Mouse (Mus musculus) myocyte (in vitro differentiated cells): Measurements from ENCODE around the gene Crtc3. TPM values are rescaled to one million over a fixed set of nuclear protein-coding genes. Genes with fewer than 3 reads are reported as not detected.

Experiments
- H3K27me3 ChIP-seq: one replicate; pipeline ENCODE4 v1.6.1; 2011; ENCODE audit not compliant: control insufficient read depth, insufficient read depth, insufficient read length
- H3K36me3 ChIP-seq: one replicate; pipeline ENCODE4 v1.6.1; 2011; ENCODE audit not compliant: control insufficient read depth, insufficient read depth
- H3K4me2 ChIP-seq: one replicate; pipeline ENCODE4 v1.6.1; 2011; ENCODE audit warnings: low read depth, control low read depth
- H3K4me3 ChIP-seq: one replicate; pipeline ENCODE4 v1.5.1; 2011; ENCODE audit warnings: mild to moderate bottlenecking, control low read depth, moderate library complexity
- H3K79me2 ChIP-seq: one replicate; pipeline ENCODE4 v1.6.1; 2011; ENCODE audit not compliant: control insufficient read depth, insufficient read depth
- H3ac ChIP-seq: one replicate; pipeline ENCODE4 v1.6.1; 2011; ENCODE audit not compliant: control insufficient read depth, insufficient read length
- CEBPB ChIP-seq: IDR thresholded peaks from 2 replicates; pipeline ENCODE4 v1.6.1; 2011; ENCODE audit warnings: mild to moderate bottlenecking, moderate library complexity; ENCODE audit not compliant: poor library complexity, insufficient read depth, severe bottlenecking
- E2F4 ChIP-seq: IDR thresholded peaks from one replicate; pipeline ENCODE4 v1.6.1; 2011; ENCODE audit warnings: mild to moderate bottlenecking, control low read depth, moderate library complexity; ENCODE audit not compliant: insufficient read depth
- MAX ChIP-seq: IDR thresholded peaks from one replicate; pipeline ENCODE4 v1.6.1; 2011; ENCODE audit warnings: low read depth, mild to moderate bottlenecking, control low read depth
- MYOD1 ChIP-seq, 3 experiments: IDR thresholded peaks; one replicate each; pipeline ENCODE4 v1.6.1; 2011; ENCODE audit warnings: control low read depth in 2 of 3, low read depth in 2 of 3, mild to moderate bottlenecking in 2 of 3, moderate library complexity in 1 of 3; ENCODE audit not compliant: insufficient read length in 2 of 3, control insufficient read depth in 1 of 3
- MYOG ChIP-seq, 3 experiments: IDR thresholded peaks; one replicate each; pipeline ENCODE4 v1.6.1; 2011; ENCODE audit warnings: control low read depth in 2 of 3, low read depth in 2 of 3, mild to moderate bottlenecking in 2 of 3; ENCODE audit not compliant: insufficient read length in 2 of 3, control insufficient read depth in 1 of 3, insufficient read depth in 1 of 3
- POLR2A ChIP-seq: IDR thresholded peaks from one replicate; pipeline ENCODE4 v1.6.1; 2011; ENCODE audit warnings: low read depth, mild to moderate bottlenecking, control low read depth, moderate library complexity; ENCODE audit not compliant: insufficient read length
- POLR2AphosphoS2 ChIP-seq: IDR thresholded peaks from one replicate; pipeline ENCODE4 v1.6.1; 2011; ENCODE audit warnings: low read depth, control low read depth; ENCODE audit not compliant: insufficient read length
- REST ChIP-seq: IDR thresholded peaks from one replicate; pipeline ENCODE4 v1.6.1; 2011; ENCODE audit warnings: mild to moderate bottlenecking, control low read depth, moderate library complexity; ENCODE audit not compliant: insufficient read depth, insufficient read length
- SRF ChIP-seq: IDR thresholded peaks from one replicate; pipeline ENCODE4 v1.6.1; 2011; ENCODE audit warnings: low read depth; ENCODE audit not compliant: control insufficient read depth, insufficient read length
- TCF12 ChIP-seq: IDR thresholded peaks from one replicate; pipeline ENCODE4 v1.6.1; 2011; ENCODE audit warnings: mild to moderate bottlenecking, control low read depth; ENCODE audit not compliant: poor library complexity, insufficient read depth, severe bottlenecking
- TCF3 ChIP-seq: IDR thresholded peaks from one replicate; pipeline ENCODE4 v1.6.1; 2011; ENCODE audit warnings: low read depth, control low read depth; ENCODE audit not compliant: insufficient read length
- USF1 ChIP-seq: IDR thresholded peaks from one replicate; pipeline ENCODE4 v1.6.1; 2011; ENCODE audit warnings: low read depth, mild to moderate bottlenecking, control low read depth, moderate library complexity
- polyA plus RNA-seq: library from polyadenylated mRNA; unstranded; fragments of >200 nt; fragmentation: generic; extraction: Trizol; gene quantifications from one replicate; pipeline ENCODE4 v1.2.1, GENCODE M21; 2012; ENCODE audit warnings: missing spikeins

Gene Crtc3
- polyA plus RNA-seq, 1 experiment, result 6.4 TPM

- no peak for TF ChIP-seq MYOG (IDR thresholded peaks at IDR 0.05; ENCODE audit: control insufficient read depth in 1 of 3, insufficient read depth in 1 of 3, insufficient read length in 2 of 3, low read depth in 2 of 3)
- no peak for TF ChIP-seq MYOD1 (IDR thresholded peaks at IDR 0.05; ENCODE audit: control insufficient read depth in 1 of 3, insufficient read length in 2 of 3, low read depth in 2 of 3)
- TF ChIP-seq SRF, result no peak
- no peak for TF ChIP-seq MAX
- TF ChIP-seq USF1, result no peak
- TF ChIP-seq E2F4, result no peak
- TF ChIP-seq POLR2AphosphoS2, result no peak
- TF ChIP-seq TCF12, result no peak
- TF ChIP-seq TCF3, result no peak
- TF ChIP-seq POLR2A, result no peak
- TF ChIP-seq REST, result no peak
- TF ChIP-seq CEBPB, result no peak
- Histone ChIP-seq H3K27me3 (no peaks in the 10 kb centered on the region), H3K4me3 (no peak overlapping the region), H3K36me3 (no peaks in the 10 kb centered on the region), H3K79me2 (no peaks in the 10 kb centered on the region), H3ac (no peak overlapping the region), H3K4me2 (no peak overlapping the region)
These were observed 65.4 kb downstream of the Crtc3 start for GRCm38 (mm10) chr7:80623276-80623675.

GRCm38 (mm10) chr7:80616096-80616495 lies 72.6 kb downstream of the Crtc3 start:
- no peak for TF ChIP-seq POLR2A
- TF ChIP-seq REST, result no peak
- no peak for TF ChIP-seq CEBPB
- no peak for TF ChIP-seq E2F4
- TF ChIP-seq MYOG (IDR thresholded peaks at IDR 0.05; ENCODE audit: control insufficient read depth in 1 of 3, insufficient read depth in 1 of 3, insufficient read length in 2 of 3, low read depth in 2 of 3), result no peak
- no peak for TF ChIP-seq POLR2AphosphoS2
- H3K4me2 ChIP-seq, result no peak overlapping the region
- H3ac ChIP-seq, result no peak overlapping the region
- H3K36me3 ChIP-seq, result no peaks in the 10 kb centered on the region
- H3K79me2 ChIP-seq, result no peaks in the 10 kb centered on the region
- H3K4me3 ChIP-seq, result no peak overlapping the region
- no peaks in the 10 kb centered on the region for H3K27me3 ChIP-seq

- Histone ChIP-seq H3ac (no peak overlapping the region), H3K79me2 (no peaks in the 10 kb centered on the region), H3K4me3 (no peak overlapping the region), H3K36me3 (no peaks in the 10 kb centered on the region), H3K27me3 (no peaks in the 10 kb centered on the region), H3K4me2 (no peak overlapping the region)
- TF ChIP-seq CEBPB (no peak), REST (no peak), MYOD1 (IDR thresholded peaks at IDR 0.05; ENCODE audit: control insufficient read depth in 1 of 3, insufficient read length in 2 of 3, low read depth in 2 of 3) (no peak), POLR2A (no peak), MAX (no peak), TCF3 (no peak), MYOG (IDR thresholded peaks at IDR 0.05; ENCODE audit: control insufficient read depth in 1 of 3, insufficient read depth in 1 of 3, insufficient read length in 2 of 3, low read depth in 2 of 3) (no peak), POLR2AphosphoS2 (no peak), SRF (no peak), USF1 (no peak), E2F4 (no peak), TCF12 (no peak)
These were observed 74.6 kb downstream of the Crtc3 start for GRCm38 (mm10) chr7:80614042-80614441.

- no peaks in the 10 kb centered on the region for H3K27me3 ChIP-seq
- H3K79me2 ChIP-seq, result no peaks in the 10 kb centered on the region
- no peak overlapping the region for H3K4me3 ChIP-seq
- TF ChIP-seq USF1 (no peak), POLR2A (no peak), TCF12 (no peak), POLR2AphosphoS2 (no peak), E2F4 (no peak), MYOD1 (IDR thresholded peaks at IDR 0.05; ENCODE audit: control insufficient read depth in 1 of 3, insufficient read length in 2 of 3, low read depth in 2 of 3) (no peak), MAX (no peak), TCF3 (no peak), SRF (no peak), CEBPB (no peak), MYOG (IDR thresholded peaks at IDR 0.05; ENCODE audit: control insufficient read depth in 1 of 3, insufficient read depth in 1 of 3, insufficient read length in 2 of 3, low read depth in 2 of 3) (no peak), REST (no peak)
- H3K36me3 ChIP-seq, result peaks cover 6% of the 10 kb centered on the region
- no peak overlapping the region for H3ac ChIP-seq
- no peak overlapping the region for H3K4me2 ChIP-seq
These were observed 76.4 kb downstream of the Crtc3 start for GRCm38 (mm10) chr7:80612191-80612787.
